ENCODE assay signal across 19 mouse cellular contexts in the genomic region with DNA sequence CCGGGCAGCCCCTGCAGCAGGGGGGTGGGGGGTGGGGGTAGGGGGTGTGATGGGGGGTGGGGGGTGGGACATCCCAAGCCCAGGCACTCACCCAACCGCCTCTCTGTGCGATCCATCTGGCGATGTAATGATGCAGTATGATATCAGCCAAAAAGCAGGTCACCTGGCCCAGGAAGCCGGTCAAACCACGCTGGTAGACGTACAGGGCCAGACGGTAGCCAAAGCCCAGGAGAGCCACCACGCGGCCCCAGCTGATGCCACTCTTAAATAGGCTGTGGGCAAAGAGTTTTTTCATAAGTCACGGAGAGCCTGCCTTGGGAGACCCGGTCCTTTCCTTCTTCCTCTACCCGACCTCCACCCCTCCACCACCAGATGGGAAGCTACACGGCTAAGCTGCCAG. TPM values are rescaled to one million over a fixed set of nuclear protein-coding genes. Genes with fewer than 3 reads are reported as not detected.
DNase-seq lines count a peak whose midpoint lies in the region; ATAC-seq and TF ChIP-seq lines count a peak whose summit lies in the region.
"Had no signal": no experiment of that assay in that cellular context is flagged by ENCODE, and none has a peak within 500 bp of the region (broad histone marks: within the 10 kb centered on the region; RNA-seq: fewer than 3 reads in every experiment).

No protein-coding gene starts in this region.

- peaks cover 25% of the 10 kb centered on the region for H3K36me3 ChIP-seq in hindbrain, embryonic 16.5 days (ENCODE audit: control insufficient read depth, insufficient read depth, low read length)

- H3K9me3 ChIP-seq in hindbrain, embryonic 16.5 days (ENCODE audit: control insufficient read depth, low read length): no peaks in the 10 kb centered on the region
- H3K9me3 ChIP-seq: embryonic facial prominence, embryonic 10.5 days; forebrain, embryonic 13.5 days; heart, embryonic 12.5 days; hindbrain, embryonic 10.5 days had no signal

- H3K4me1 ChIP-seq in cerebellum, adult 2 months (ENCODE audit: control insufficient read depth, insufficient read depth, low read length): peaks cover 17% of the 10 kb centered on the region
- peaks cover 9% of the 10 kb centered on the region for H3K4me1 ChIP-seq in hindbrain, embryonic 16.5 days (ENCODE audit: control insufficient read depth, insufficient read depth, low read depth, low read length)

- DNase-seq in kidney, postnatal 10 days: peak; percentile 5
- no peak for DNase-seq in kidney, postnatal 25 days
- DNase-seq in cerebellum, adult 2 months: peak; percentile 85 to 91
- peak; percentile 88 to 90 for DNase-seq in cerebellum, postnatal 10 days
- DNase-seq in kidney, postnatal 36 days: no peak
- no peak for DNase-seq in frontal cortex, postnatal 14 days (ENCODE audit: low spot score in 2 of 2)
- DNase-seq: forebrain, postnatal 0 days; gastrocnemius, adult 2 months; gastrocnemius, postnatal 25 days had no signal

- no peak overlapping the region for H3K4me3 ChIP-seq in cerebellum, adult 2 months (replicated peaks; ENCODE audit: insufficient read depth, low read depth, low read length)
- no peak overlapping the region for H3K4me3 ChIP-seq in hindbrain, embryonic 16.5 days (ENCODE audit: low read length)
- H3K4me3 ChIP-seq: embryonic facial prominence, embryonic 10.5 days; forebrain, embryonic 13.5 days; gastrocnemius, adult 2 months; heart, embryonic 12.5 days; hindbrain, embryonic 10.5 days had no signal

- no peak for TF ChIP-seq POLR2A in cerebellum, adult 2 months (IDR thresholded peaks at IDR 0.05; ENCODE audit: borderline replicate concordance, insufficient read depth, low read length)

- WGBS in cerebellum, adult 2 months: 6% methylated on average over 14 of the region's 14 CpGs
- 82% methylated on average over 14 of the region's 14 CpGs for WGBS in hindbrain, embryonic 16.5 days

- H3K9ac ChIP-seq in hindbrain, embryonic 16.5 days (ENCODE audit: low read depth, low read length): no peak overlapping the region
- H3K9ac ChIP-seq: forebrain, embryonic 13.5 days; forebrain, postnatal 0 days; heart, embryonic 12.5 days; hindbrain, embryonic 14.5 days had no signal

- H3K4me2 ChIP-seq in hindbrain, embryonic 16.5 days (ENCODE audit: low read length): no peak overlapping the region
- H3K4me2 ChIP-seq: forebrain, embryonic 13.5 days; heart, embryonic 12.5 days; hindbrain, embryonic 14.5 days had no signal

- peak; percentile 30; the same call in 1 of the 2 replicates for TF ChIP-seq CTCF in cerebellum, adult 2 months (IDR thresholded peaks at IDR 0.05; ENCODE audit: borderline replicate concordance, insufficient read depth, low read depth, low read length)

- no peaks in the 10 kb centered on the region for H3K27me3 ChIP-seq in cerebellum, adult 2 months (ENCODE audit: control insufficient read depth, insufficient read depth, low read length)
- H3K27me3 ChIP-seq in hindbrain, embryonic 16.5 days (replicated peaks; ENCODE audit: control insufficient read depth, insufficient read depth, low read length): no peaks in the 10 kb centered on the region
- H3K27me3 ChIP-seq: CH12.LX; forebrain, embryonic 13.5 days; heart, embryonic 12.5 days; Patski had no signal

- H3K27ac ChIP-seq in cerebellum, adult 2 months (ENCODE audit: insufficient read depth, low read length): no peak overlapping the region
- H3K27ac ChIP-seq in hindbrain, embryonic 16.5 days (ENCODE audit: low read depth, low read length): no peak overlapping the region
- H3K27ac ChIP-seq: embryonic facial prominence, embryonic 10.5 days; forebrain, embryonic 13.5 days; gastrocnemius, adult 2 months; hindbrain, embryonic 10.5 days; hindbrain, embryonic 14.5 days had no signal

- no peak for ATAC-seq in hindbrain, embryonic 16.5 days
- ATAC-seq: activated CD4-positive, CD25-positive, alpha-beta regulatory T cell, adult 4 months; forebrain, embryonic 13.5 days; forebrain, postnatal 0 days; intestine, embryonic 16.5 days; Patski had no signal

RNA-seq across cellular contexts. Expression of a gene that starts 7.7 kb away (rescaled TPM):
- 19.0 and 19.9 TPM in 2 replicates for polyA plus RNA-seq in cerebellum, adult 2 months (2012; rRNA removed)
- 4.0 and 4.1 TPM in 2 replicates for polyA plus RNA-seq in hindbrain, embryonic 16.5 days (2015; fragmentation: Nextera tagmentation; extraction: Ambion mirVana)

RNA-seq across cellular contexts. Expression of a gene that starts 36.0 kb away (rescaled TPM):
- 6.5 and 7.6 TPM in 2 replicates for polyA plus RNA-seq in cerebellum, adult 2 months (2012; rRNA removed)
- 0.84 and 0.94 TPM in 2 replicates for polyA plus RNA-seq in hindbrain, embryonic 16.5 days (2015; fragmentation: Nextera tagmentation; extraction: Ambion mirVana)

RNA-seq across cellular contexts. Expression of a gene that starts 48.1 kb away (rescaled TPM):
- 13.9 and 14.7 TPM in 2 replicates for polyA plus RNA-seq in cerebellum, adult 2 months (2012; rRNA removed)
- 13.0 and 15.6 TPM in 2 replicates for polyA plus RNA-seq in hindbrain, embryonic 16.5 days (2015; fragmentation: Nextera tagmentation; extraction: Ambion mirVana)

Comparison
In these comparisons a context has a peak if more than half of its experiments do, and no peak if none do; other contexts are left out.
1. DNase-seq: peak in kidney, postnatal 10 days (single experiment), cerebellum, adult 2 months (2 of 2) and cerebellum, postnatal 10 days (2 of 2); none in kidney, postnatal 25 days (0 of 2), kidney, postnatal 36 days (0 of 2) and frontal cortex, postnatal 14 days (0 of 2).